Mouse (Mus musculus) urinary bladder, postnatal 10 days (tissue): Measurements from ENCODE around the gene Mafg.
"Not testable (repeated sequence)": the region's sequence is repeated elsewhere in the genome, so short reads cannot be mapped to it uniquely, and the experiment has no call there.

ENCODE experiments used
- DNase-seq: peaks from one replicate; pipeline ENCODE4 v3.0.0; 2022; ENCODE audit warnings: low spot score

The Mafg gene

GRCm38 (mm10) chr11:120633520-120634343 lies at the start of gene Mafg:
Gene Mafg, minus strand, starts transcription at chr11:120633600.
- peak; percentile 68 for DNase-seq

- DNase-seq = no peak
These were observed 49.3 kb upstream of the Mafg start for GRCm38 (mm10) chr11:120682683-120683082.

- no peak for DNase-seq
These were observed 46.5 kb upstream of the Mafg start for GRCm38 (mm10) chr11:120679909-120680308.

GRCm38 (mm10) chr11:120676951-120677350 lies 43.6 kb upstream of the Mafg start:
- no peak for DNase-seq

- DNase-seq = not testable (repeated sequence)
These were observed 42.5 kb upstream of the Mafg start for GRCm38 (mm10) chr11:120675875-120676274.

GRCm38 (mm10) chr11:120673594-120674122 lies 40.3 kb upstream of the Mafg start:
- DNase-seq = no peak

- peak; percentile 82 for DNase-seq
These were observed 39.5 kb upstream of the Mafg start, which contains the start of gene Aspscr1 for GRCm38 (mm10) chr11:120672687-120673593. Gene Aspscr1, plus strand, starts transcription at chr11:120672973.

- DNase-seq = no peak
These were observed 33.2 kb upstream of the Mafg start for GRCm38 (mm10) chr11:120666617-120667016.

- DNase-seq = no peak
These were observed 32.0 kb upstream of the Mafg start for GRCm38 (mm10) chr11:120665406-120665805.

- no peak for DNase-seq
These were observed 30.3 kb upstream of the Mafg start for GRCm38 (mm10) chr11:120663714-120664113.

GRCm38 (mm10) chr11:120662759-120663158 lies 29.4 kb upstream of the Mafg start:
- DNase-seq = no peak

- no peak for DNase-seq
These were observed 27.7 kb upstream of the Mafg start, which contains the start of gene Notum for GRCm38 (mm10) chr11:120661076-120661460. Gene Notum, minus strand, starts transcription at chr11:120661175.

GRCm38 (mm10) chr11:120660301-120661075 lies 27.1 kb upstream of the Mafg start:
- DNase-seq = no peak

- DNase-seq = no peak
These were observed 26.3 kb upstream of the Mafg start for GRCm38 (mm10) chr11:120659509-120660300.

GRCm38 (mm10) chr11:120658876-120659410 lies 25.5 kb upstream of the Mafg start:
- DNase-seq = no peak

- DNase-seq = no peak
These were observed 23.9 kb upstream of the Mafg start for GRCm38 (mm10) chr11:120657301-120657700.

- no peak for DNase-seq
These were observed 21.3 kb upstream of the Mafg start for GRCm38 (mm10) chr11:120654741-120655140.

GRCm38 (mm10) chr11:120651872-120652271 lies 18.5 kb upstream of the Mafg start:
- no peak for DNase-seq

GRCm38 (mm10) chr11:120648001-120648476 lies 14.6 kb upstream of the Mafg start, which contains the start of gene Myadml2:
Gene Myadml2, minus strand, starts transcription at chr11:120648158.
- DNase-seq = no peak
